10 mouse cellular contexts compared by ENCODE assay signal in genomic region chr14:121225804-121226203, GRCm38 (mm10).
A peak's percentile ranks its signal among the peaks of the same experiment; 100 is the strongest.
DNase-seq lines count a peak whose midpoint lies in the region; ATAC-seq and TF ChIP-seq lines count a peak whose summit lies in the region.
"Had no signal": no experiment of that assay in that cellular context is flagged by ENCODE, and none has a peak within 500 bp of the region (broad histone marks: within the 10 kb centered on the region; RNA-seq: fewer than 3 reads in every experiment).

No protein-coding gene starts in this region.

- ATAC-seq in forebrain, postnatal 0 days = 0 out of 2 replicates have a peak, but pooled peaks have one; percentile 18
- ATAC-seq in forebrain, embryonic 14.5 days = no peak
- ATAC-seq in heart, embryonic 14.5 days (ENCODE audit: insufficient number of reproducible peaks, insufficient read depth, low FRiP score, low read depth) = peak; percentile 71
- ATAC-seq in stomach, embryonic 15.5 days (ENCODE audit: insufficient read depth, low FRiP score, low read depth) = peak; percentile 70; the same call in 1 of the 2 replicates
- ATAC-seq: midbrain, embryonic 13.5 days had no signal

- H3K27ac ChIP-seq in forebrain, postnatal 0 days (ENCODE audit: low read depth, low read length) = 0 out of 2 replicates have a peak overlapping the region, but pooled peaks have one; percentile 35
- no peak overlapping the region for H3K27ac ChIP-seq in forebrain, embryonic 14.5 days (ENCODE audit: low read depth, low read length)
- peak overlapping the region; percentile 26; the same call in 1 of the 2 replicates for H3K27ac ChIP-seq in left cerebral cortex, adult 2 months
- peak overlapping the region; percentile 79 to 89 for H3K27ac ChIP-seq in heart, embryonic 14.5 days (replicated peaks in 1 of 2; ENCODE audit: control insufficient read depth in 1 of 2, insufficient read depth in 1 of 2, low read depth in 2 of 2, low read length in 2 of 2)
- peak overlapping the region; percentile 49; the same call in 1 of the 2 replicates for H3K27ac ChIP-seq in stomach, embryonic 15.5 days
- H3K27ac ChIP-seq: liver, embryonic 15.5 days; midbrain, embryonic 13.5 days had no signal

- TF ChIP-seq CTCF in forebrain, postnatal 0 days (IDR thresholded peaks at IDR 0.05; ENCODE audit: low read depth) = no peak
- no peak for TF ChIP-seq CTCF in left cerebral cortex, adult 2 months (IDR thresholded peaks at IDR 0.05)

- intact Hi-C loops in left cerebral cortex, adult 2 months (cut with DNase I) = no loop called here
- intact Hi-C loops in left cerebral cortex, postnatal 10 days (cut with DNase I) = no loop called here

- no peaks in the 10 kb centered on the region for H3K27me3 ChIP-seq in forebrain, postnatal 0 days (ENCODE audit: insufficient read depth, low read length)
- H3K27me3 ChIP-seq in forebrain, embryonic 14.5 days (replicated peaks; ENCODE audit: control insufficient read depth, insufficient read depth, low read length) = no peaks in the 10 kb centered on the region
- H3K27me3 ChIP-seq in heart, embryonic 14.5 days (ENCODE audit: control insufficient read depth, insufficient read depth, low read length) = no peaks in the 10 kb centered on the region
- H3K27me3 ChIP-seq in stomach, embryonic 15.5 days (replicated peaks) = no peaks in the 10 kb centered on the region
- H3K27me3 ChIP-seq: liver, embryonic 15.5 days; midbrain, embryonic 13.5 days had no signal

- H3K4me1 ChIP-seq in forebrain, postnatal 0 days (ENCODE audit: insufficient read depth) = 0 out of 2 replicates have a peak, but pooled peaks cover 3% of the 10 kb centered on the region
- H3K4me1 ChIP-seq in forebrain, embryonic 14.5 days (ENCODE audit: control insufficient read depth, insufficient read depth, low read length) = no peaks in the 10 kb centered on the region
- H3K4me1 ChIP-seq in heart, embryonic 14.5 days (ENCODE audit: control insufficient read depth in 2 of 2, insufficient read depth in 2 of 2, low read length in 2 of 2) = peaks cover 8 to 17% of the 10 kb centered on the region in 2 experiments
- H3K4me1 ChIP-seq in stomach, embryonic 15.5 days = no peaks in the 10 kb centered on the region
- H3K4me1 ChIP-seq: liver, embryonic 15.5 days; midbrain, embryonic 13.5 days had no signal

- peaks cover 22% of the 10 kb centered on the region for H3K36me3 ChIP-seq in forebrain, postnatal 0 days (ENCODE audit: insufficient read depth)
- peaks cover 12% of the 10 kb centered on the region; the same call in 1 of the 2 replicates for H3K36me3 ChIP-seq in forebrain, embryonic 14.5 days (ENCODE audit: control insufficient read depth, insufficient read depth, low read length)
- H3K36me3 ChIP-seq in heart, embryonic 14.5 days (ENCODE audit: control insufficient read depth, insufficient read depth, low read length) = peaks cover 40% of the 10 kb centered on the region
- H3K36me3 ChIP-seq in stomach, embryonic 15.5 days = peaks cover 26% of the 10 kb centered on the region

- H3K9ac ChIP-seq in forebrain, postnatal 0 days = no peak overlapping the region
- no peak overlapping the region for H3K9ac ChIP-seq in forebrain, embryonic 14.5 days (ENCODE audit: low read length)
- peak overlapping the region; percentile 65 for H3K9ac ChIP-seq in heart, embryonic 14.5 days (ENCODE audit: low read length)
- no peak overlapping the region for H3K9ac ChIP-seq in stomach, embryonic 15.5 days
- H3K9ac ChIP-seq: liver, embryonic 15.5 days; midbrain, embryonic 13.5 days had no signal

- DNase-seq in forebrain, postnatal 0 days = no peak
- no peak for DNase-seq in forebrain, embryonic 14.5 days (ENCODE audit: low spot score)
- no peak for DNase-seq in left cerebral cortex, adult 2 months (ENCODE audit: extremely low spot score in 1 of 2, low spot score in 2 of 2)
- DNase-seq in left cerebral cortex, postnatal 10 days (ENCODE audit: extremely low spot score in 1 of 2, low spot score in 2 of 2) = no peak
- DNase-seq in cerebellum, postnatal 14 days = no peak
- no peak for DNase-seq in cerebellum, postnatal 4 days (ENCODE audit: low spot score in 2 of 2)

- no peak overlapping the region for H3K4me3 ChIP-seq in forebrain, postnatal 0 days (ENCODE audit: low read depth, low read length)
- no peak overlapping the region for H3K4me3 ChIP-seq in forebrain, embryonic 14.5 days (ENCODE audit: low read depth, low read length)
- H3K4me3 ChIP-seq in left cerebral cortex, adult 2 months = no peak overlapping the region
- H3K4me3 ChIP-seq in heart, embryonic 14.5 days (ENCODE audit: control insufficient read depth in 1 of 2, insufficient read depth in 1 of 2, low read depth in 1 of 2, low read length in 2 of 2) = no peak overlapping the region
- H3K4me3 ChIP-seq in stomach, embryonic 15.5 days (replicated peaks) = no peak overlapping the region
- H3K4me3 ChIP-seq: liver, embryonic 15.5 days; midbrain, embryonic 13.5 days had no signal

- H3K4me2 ChIP-seq in forebrain, postnatal 0 days (ENCODE audit: low read depth) = no peak overlapping the region
- H3K4me2 ChIP-seq in forebrain, embryonic 14.5 days (ENCODE audit: low read length) = no peak overlapping the region
- H3K4me2 ChIP-seq in heart, embryonic 14.5 days (ENCODE audit: low read length) = no peak overlapping the region
- no peak overlapping the region for H3K4me2 ChIP-seq in stomach, embryonic 15.5 days
- H3K4me2 ChIP-seq: liver, embryonic 15.5 days; midbrain, embryonic 13.5 days had no signal

- 62% methylated on average over 11 of the region's 11 CpGs for WGBS in forebrain, postnatal 0 days
- WGBS in forebrain, embryonic 14.5 days = 83% methylated on average over 11 of the region's 11 CpGs
- WGBS in heart, embryonic 14.5 days = 13% methylated on average over 11 of the region's 11 CpGs
- 48% methylated on average over 11 of the region's 11 CpGs for WGBS in stomach, embryonic 15.5 days

- H3K9me3 ChIP-seq in forebrain, postnatal 0 days (ENCODE audit: low read length) = no peaks in the 10 kb centered on the region
- no peaks in the 10 kb centered on the region for H3K9me3 ChIP-seq in forebrain, embryonic 14.5 days (replicated peaks; ENCODE audit: control insufficient read depth, low read length)
- H3K9me3 ChIP-seq in heart, embryonic 14.5 days (ENCODE audit: control insufficient read depth, low read length) = 0 out of 2 replicates have a peak, but pooled peaks cover 2% of the 10 kb centered on the region
- H3K9me3 ChIP-seq in stomach, embryonic 15.5 days = no peaks in the 10 kb centered on the region
- H3K9me3 ChIP-seq: liver, embryonic 15.5 days; midbrain, embryonic 13.5 days had no signal
